Comparison of ENCODE assay signal across 7 mouse cellular contexts in genomic region chr8:121651874-121652361, GRCm38 (mm10). TPM values are rescaled to one million over a fixed set of nuclear protein-coding genes. Genes with fewer than 3 reads are reported as not detected.
DNase-seq lines count a peak whose midpoint lies in the region; ATAC-seq and TF ChIP-seq lines count a peak whose summit lies in the region.

No protein-coding gene starts in this region.

- H3K4me1 ChIP-seq in G1E (ENCODE audit: insufficient read depth, low read depth, low read length) = no peaks in the 10 kb centered on the region
- H3K4me1 ChIP-seq in midbrain, embryonic 12.5 days = peaks cover 60% of the 10 kb centered on the region

- H3K9ac ChIP-seq in midbrain, embryonic 12.5 days (replicated peaks) = peak overlapping the region; percentile 85

- H3K4me3 ChIP-seq in C2C12 (ENCODE audit: insufficient read depth, poor library complexity, severe bottlenecking) = peak overlapping the region; percentile 55
- peak overlapping the region; percentile 48; the same call in 1 of the 2 replicates for H3K4me3 ChIP-seq in G1E (ENCODE audit: low read depth, low read length)
- peak overlapping the region; percentile 94 for H3K4me3 ChIP-seq in midbrain, embryonic 12.5 days

- peaks cover 53% of the 10 kb centered on the region for H3K79me2 ChIP-seq in C2C12 (ENCODE audit: control insufficient read depth, insufficient read depth)

- H3K79me3 ChIP-seq in C2C12 (ENCODE audit: low read depth) = peaks cover 49% of the 10 kb centered on the region

- peak overlapping the region; percentile 100 for H3ac ChIP-seq in C2C12 (ENCODE audit: control insufficient read depth, insufficient read length, low read depth)

- H3K36me3 ChIP-seq in C2C12 (ENCODE audit: control insufficient read depth, insufficient read depth) (peaks cover 18% of the 10 kb centered on the region), G1E (replicated peaks) (no peaks in the 10 kb centered on the region)
- peaks cover 7% of the 10 kb centered on the region; the same call in 1 of the 2 replicates for H3K36me3 ChIP-seq in midbrain, embryonic 12.5 days

- H3K9me3 ChIP-seq in G1E (replicated peaks) = peaks cover 63% of the 10 kb centered on the region
- H3K9me3 ChIP-seq in midbrain, embryonic 12.5 days = no peaks in the 10 kb centered on the region

- no peak for TF ChIP-seq CTCF in C2C12 (IDR thresholded peaks at IDR 0.05; ENCODE audit: control insufficient read depth, insufficient read depth, insufficient read length)
- TF ChIP-seq CTCF in G1E (IDR thresholded peaks at IDR 0.05; ENCODE audit: low read depth, low read length) = no peak

- no peak for DNase-seq in G1E (ENCODE audit: low spot score)
- peak; percentile 66 to 70 for DNase-seq in cerebellum, postnatal 36 days
- peak; percentile 42 for DNase-seq in gastrocnemius, postnatal 25 days
- DNase-seq in kidney, postnatal 10 days = peak; percentile 72

- no peak for ATAC-seq in G1E (ENCODE audit: extremely low read depth, insufficient number of reproducible peaks, low FRiP score, poor library complexity, severe bottlenecking)
- no peak; the same call in 1 of the 2 replicates for ATAC-seq in midbrain, embryonic 12.5 days (ENCODE audit: low FRiP score, low read depth)
- no peak for ATAC-seq in erythroid progenitor cell, adult 5-6 weeks (replicated peaks; ENCODE audit: low FRiP score, poor library complexity, severe bottlenecking)

- H3K27ac ChIP-seq in midbrain, embryonic 12.5 days (replicated peaks) = peak overlapping the region; percentile 66

- H3K27me3 ChIP-seq in C2C12 (ENCODE audit: control insufficient read depth, insufficient read depth, insufficient read length) = no peaks in the 10 kb centered on the region
- H3K27me3 ChIP-seq in G1E (ENCODE audit: insufficient read depth, low read length) = peaks cover 3% of the 10 kb centered on the region; the same call in 1 of the 2 replicates
- H3K27me3 ChIP-seq in midbrain, embryonic 12.5 days = no peaks in the 10 kb centered on the region

- H3K4me2 ChIP-seq in midbrain, embryonic 12.5 days (replicated peaks) = peak overlapping the region; percentile 99

- under 1% methylated on average over 53 of the region's 56 CpGs for WGBS in midbrain, embryonic 12.5 days

TF ChIP-seq in C2C12, 6 proteins besides CTCF, POLR2A, EP300 and RAD21:
- no peak for TF ChIP-seq MAX (IDR thresholded peaks at IDR 0.05)
- TF ChIP-seq FOSL1 (IDR thresholded peaks at IDR 0.05; ENCODE audit: insufficient read depth, low read length, poor library complexity, severe bottlenecking) = no peak
- no peak for TF ChIP-seq MYOG (IDR thresholded peaks at IDR 0.05; ENCODE audit: control insufficient read depth, extremely low read depth, insufficient read length)
- no peak for TF ChIP-seq MYOD1 (IDR thresholded peaks at IDR 0.05; ENCODE audit: control insufficient read depth, insufficient read length, low read depth)
- no peak for TF ChIP-seq USF1 (IDR thresholded peaks at IDR 0.05; ENCODE audit: low read depth)
- no peak for TF ChIP-seq CEBPB (IDR thresholded peaks at IDR 0.05; ENCODE audit: low read depth)

RNA-seq across cellular contexts. Expression of gene Zcchc14, which starts 0.8 kb away (rescaled TPM):
- polyA plus RNA-seq in C2C12 (2012; fragmentation: generic; extraction: Trizol) (18.2 TPM), G1E (2012) (not detected in 2 replicates)
- total RNA-seq in G1E (2014; fragmentation: Nextera tagmentation) (not detected in 2 replicates), G1E (2017) (0.17 and 0.22 TPM in 2 replicates)
- 10 to 100 TPM; 16.3 to 17.0 TPM for total RNA-seq in gastrocnemius, postnatal 25 days (2021)
- 27.7 TPM in 2 replicates for polyA plus RNA-seq in midbrain, embryonic 12.5 days (2016; fragmentation: Nextera tagmentation; extraction: Ambion mirVana)
- not detected in 2 replicates for total RNA-seq in erythroid progenitor cell, adult 5-6 weeks (2015; ENCODE audit: low replicate concordance)
- total RNA-seq in erythroid progenitor cell, adult 5-6 weeks (2017; ENCODE audit: low replicate concordance) = not detected in 2 replicates

Comparison
In these comparisons a context has a peak if more than half of its experiments do, and no peak if none do; other contexts are left out.
1. RNA of gene Zcchc14, which starts 0.8 kb away (total RNA-seq): 16.3 to 17.0 TPM in gastrocnemius, postnatal 25 days; 0.17 to 0.22 TPM in G1E and not detected in erythroid progenitor cell, adult 5-6 weeks; every median in the first group is over 10 times any median in the second.
2. Peak in every context shown above with its lines, with median percentiles within 50 percentile points of each other: H3K4me3 ChIP-seq.